Mouse (Mus musculus): ENCODE data around the gene Chpf.

DNA sequence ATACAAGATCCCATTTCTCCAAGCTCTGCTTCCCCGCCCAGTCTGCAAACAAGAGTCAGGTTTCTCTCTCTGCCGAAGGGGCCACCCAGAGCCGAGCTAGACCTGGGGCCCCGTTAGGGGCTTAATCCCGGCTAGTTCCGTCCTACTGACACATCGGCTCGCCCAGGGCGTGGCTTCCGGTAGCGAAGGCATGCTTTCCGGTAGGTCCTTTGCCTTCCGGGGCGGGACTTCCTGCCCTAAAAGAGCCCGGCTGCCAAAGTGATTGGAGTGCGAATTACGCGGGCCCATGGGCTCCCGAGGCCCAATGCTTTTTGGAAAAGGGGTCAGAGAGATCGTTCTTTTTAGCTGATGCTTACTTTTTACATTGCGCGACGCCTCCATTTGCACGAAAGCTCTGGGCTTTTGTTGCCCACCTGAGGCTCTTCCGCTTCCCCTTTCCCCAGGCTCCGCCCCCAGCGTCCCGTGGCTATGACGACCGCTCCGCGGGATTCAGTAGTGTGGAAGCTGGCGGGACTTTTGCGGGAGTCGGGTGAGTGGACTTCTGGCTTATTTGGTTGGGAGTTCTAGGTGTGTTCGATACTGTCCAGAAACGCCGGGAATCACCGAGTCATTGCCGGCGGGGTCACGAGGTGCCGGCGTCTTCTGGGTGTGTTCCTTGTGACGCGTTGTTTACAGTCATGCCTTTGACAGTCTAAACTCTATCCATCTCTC, 42.4 kb upstream of the Chpf start, which contains the start of gene Stk11ip:
- TF ChIP-seq CTCF (IDR thresholded peaks at IDR 0.05; ENCODE audit: low read depth) = no peak; the same call in 1 of the 2 replicates
- TF ChIP-seq EP300 (optimal IDR thresholded peaks at IDR 0.05) = peak; percentile 25

All from stomach, postnatal 0 days (tissue).